Mouse (Mus musculus): ENCODE data around the gene Stat6.

DNA sequence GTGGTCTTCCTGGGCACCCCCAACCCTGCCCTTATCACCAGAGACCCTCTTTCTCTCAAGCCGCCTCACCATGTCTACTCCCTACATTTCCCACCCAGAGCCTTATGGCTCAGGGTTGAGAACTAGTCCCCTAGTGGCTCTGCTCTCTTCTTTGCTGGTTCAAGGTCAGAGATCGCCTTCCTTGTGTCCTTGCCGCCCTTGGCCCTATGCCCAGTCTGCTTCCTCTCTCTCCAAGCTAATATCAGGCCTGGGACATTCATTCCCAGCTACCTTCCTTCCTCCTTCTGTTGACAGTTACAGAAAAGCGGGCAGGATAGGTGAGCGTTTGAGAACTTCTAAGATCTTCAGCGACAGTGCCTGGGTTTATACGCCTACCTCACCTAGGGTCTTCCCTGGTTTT lies 64.9 kb downstream of the Stat6 start:
- TF ChIP-seq POLR2A (IDR thresholded peaks at IDR 0.05; ENCODE audit: borderline replicate concordance, extremely low read depth, low read depth, low read length) (no peak), CTCF (IDR thresholded peaks at IDR 0.05; ENCODE audit: insufficient read depth, low read length) (no peak)

Measured in lung, adult 2 months (tissue).